Mouse (Mus musculus) mammary gland, adult 2 months (tissue): ENCODE results near the gene Olfr596. TPM values are rescaled to one million over a fixed set of nuclear protein-coding genes. Genes with fewer than 3 reads are reported as not detected.

Source experiments
- polyA plus RNA-seq: library from polyadenylated mRNA; depleted of rRNA; stranded (reverse); fragments of >200 nt; gene quantifications from 2 replicates; pipeline ENCODE4 v1.2.3, GENCODE M21; 2012; ENCODE audit warnings: low replicate concordance; rRNA removed

Olfr596 gene
- not detected in 2 replicates for polyA plus RNA-seq

GRCm38 (mm10) chr7:103305348-103305747 lies at the start of gene Olfr596:
TSS of gene Olfr596 (plus strand) at chr7:103305648.

GRCm38 (mm10) chr7:103316015-103316414 lies 10.6 kb downstream of the Olfr596 start, which contains the start of gene Olfr597:
TSS of gene Olfr597 (plus strand) at chr7:103316315.

GRCm38 (mm10) chr7:103323268-103323667 lies 17.8 kb downstream of the Olfr596 start, which contains the start of gene Olfr598:
TSS of gene Olfr598 (plus strand) at chr7:103323568.

GRCm38 (mm10) chr7:103335617-103336016 lies 30.2 kb downstream of the Olfr596 start, which contains the start of gene Olfr599:
TSS of gene Olfr599 (plus strand) at chr7:103335917.

GRCm38 (mm10) chr7:103349569-103349968 lies 44.1 kb downstream of the Olfr596 start, which contains the start of gene Olfr600:
TSS of gene Olfr600 (minus strand) at chr7:103349669.

Other genes starting within 250 kb of the Olfr596 start
- gene Olfr584, start 223.8 kb upstream of the Olfr596 start, polyA plus RNA-seq: not detected in 2 replicates
- gene Olfr585, start 207.9 kb upstream of the Olfr596 start, polyA plus RNA-seq: not detected in 2 replicates
- not detected in 2 replicates for gene Olfr586, start 180.0 kb upstream of the Olfr596 start, polyA plus RNA-seq
- gene Olfr588-ps1, start 164.8 kb upstream of the Olfr596 start, polyA plus RNA-seq: not detected in 2 replicates
- not detected in 2 replicates for gene Olfr589, start 149.3 kb upstream of the Olfr596 start, polyA plus RNA-seq
- gene Olfr591, start 127.3 kb upstream of the Olfr596 start, polyA plus RNA-seq: not detected in 2 replicates
- gene Olfr592, start 120.8 kb upstream of the Olfr596 start, polyA plus RNA-seq: not detected in 2 replicates
- not detected in 2 replicates for gene Olfr593, start 93.8 kb upstream of the Olfr596 start, polyA plus RNA-seq
- gene Olfr594, start 88.7 kb upstream of the Olfr596 start, polyA plus RNA-seq: not detected in 2 replicates
- not detected in 2 replicates for gene Usp17ld, start 53.1 kb upstream of the Olfr596 start, polyA plus RNA-seq
- gene Olfr597, start 10.7 kb downstream of the Olfr596 start, polyA plus RNA-seq: not detected in 2 replicates
- gene Olfr598, start 17.9 kb downstream of the Olfr596 start, polyA plus RNA-seq: not detected in 2 replicates
- gene Olfr599, start 30.3 kb downstream of the Olfr596 start, polyA plus RNA-seq: not detected in 2 replicates
- gene Olfr600, start 44.0 kb downstream of the Olfr596 start, polyA plus RNA-seq: not detected in 2 replicates
- not detected in 2 replicates for gene Olfr601, start 57.0 kb downstream of the Olfr596 start, polyA plus RNA-seq
- gene Olfr603, start 80.5 kb downstream of the Olfr596 start, polyA plus RNA-seq: not detected in 2 replicates
- not detected in 2 replicates for gene Usp17lc, start 109.4 kb downstream of the Olfr596 start, polyA plus RNA-seq
- gene Olfr605, start 139.8 kb downstream of the Olfr596 start, polyA plus RNA-seq: not detected in 2 replicates
- gene Olfr606, start 143.4 kb downstream of the Olfr596 start, polyA plus RNA-seq: not detected in 2 replicates
- gene Olfr607, start 158.5 kb downstream of the Olfr596 start, polyA plus RNA-seq: not detected in 2 replicates
- not detected in 2 replicates for gene Olfr608, start 164.2 kb downstream of the Olfr596 start, polyA plus RNA-seq
- gene Olfr609, start 192.4 kb downstream of the Olfr596 start, polyA plus RNA-seq: not detected in 2 replicates
- not detected in 2 replicates for gene Olfr610, start 206.5 kb downstream of the Olfr596 start, polyA plus RNA-seq
- gene Olfr611, start 215.2 kb downstream of the Olfr596 start, polyA plus RNA-seq: not detected in 2 replicates
- not detected in 2 replicates for gene Olfr612, start 237.1 kb downstream of the Olfr596 start, polyA plus RNA-seq
- not detected in 2 replicates for gene Olfr613, start 242.4 kb downstream of the Olfr596 start, polyA plus RNA-seq